Mouse (Mus musculus) right cerebral cortex, postnatal 36 days (tissue): ENCODE data around the gene Prps1l1.

Source experiments
- DNase-seq, 2 experiments: peaks; one replicate each; pipeline ENCODE4 v3.0.0; 2022; ENCODE audit warnings: low spot score in 2 of 2, mixed read lengths in 1 of 2

Gene Prps1l1

GRCm38 (mm10) chr12:34984461-34984860, at the start of gene Prps1l1:
Gene Prps1l1, plus strand, starts transcription at chr12:34984761.
- DNase-seq: no peak

- no peak for DNase-seq
These were observed 46.6 kb upstream of the Prps1l1 start for GRCm38 (mm10) chr12:34937918-34938317.

- no peak for DNase-seq
These were observed 35.4 kb upstream of the Prps1l1 start for GRCm38 (mm10) chr12:34949066-34949706.

GRCm38 (mm10) chr12:34975991-34976390, 8.6 kb upstream of the Prps1l1 start:
- DNase-seq: no peak

- DNase-seq: no peak
These were observed 1.3 kb downstream of the Prps1l1 start for GRCm38 (mm10) chr12:34985865-34986264.

GRCm38 (mm10) chr12:34989537-34990200, 5.1 kb downstream of the Prps1l1 start:
- no peak for DNase-seq

GRCm38 (mm10) chr12:34990387-34990786, 5.8 kb downstream of the Prps1l1 start:
- DNase-seq: no peak

GRCm38 (mm10) chr12:34991900-34992299, 7.3 kb downstream of the Prps1l1 start:
- no peak for DNase-seq

GRCm38 (mm10) chr12:34997597-34998182, 13.1 kb downstream of the Prps1l1 start:
- no peak for DNase-seq

- no peak for DNase-seq
These were observed 14.4 kb downstream of the Prps1l1 start for GRCm38 (mm10) chr12:34998778-34999467.

GRCm38 (mm10) chr12:35000323-35000722, 15.8 kb downstream of the Prps1l1 start:
- DNase-seq: no peak

GRCm38 (mm10) chr12:35005748-35006147, 21.2 kb downstream of the Prps1l1 start:
- no peak for DNase-seq

GRCm38 (mm10) chr12:35007851-35008250, 23.3 kb downstream of the Prps1l1 start:
- no peak for DNase-seq

GRCm38 (mm10) chr12:35008340-35009137, 24.0 kb downstream of the Prps1l1 start:
- peak; percentile 15 to 17 for DNase-seq

GRCm38 (mm10) chr12:35011462-35011861, 26.9 kb downstream of the Prps1l1 start:
- DNase-seq: no peak

GRCm38 (mm10) chr12:35013950-35014349, 29.4 kb downstream of the Prps1l1 start:
- no peak for DNase-seq

- no peak for DNase-seq
These were observed 31.5 kb downstream of the Prps1l1 start for GRCm38 (mm10) chr12:35016056-35016455.

GRCm38 (mm10) chr12:35016481-35017250, 32.1 kb downstream of the Prps1l1 start:
- no peak for DNase-seq

- DNase-seq: no peak
These were observed 34.2 kb downstream of the Prps1l1 start for GRCm38 (mm10) chr12:35018679-35019237.

- DNase-seq: no peak
These were observed 36.7 kb downstream of the Prps1l1 start for GRCm38 (mm10) chr12:35021285-35021684.
